ENCODE assay signal across 18 mouse cellular contexts in the genomic region with DNA sequence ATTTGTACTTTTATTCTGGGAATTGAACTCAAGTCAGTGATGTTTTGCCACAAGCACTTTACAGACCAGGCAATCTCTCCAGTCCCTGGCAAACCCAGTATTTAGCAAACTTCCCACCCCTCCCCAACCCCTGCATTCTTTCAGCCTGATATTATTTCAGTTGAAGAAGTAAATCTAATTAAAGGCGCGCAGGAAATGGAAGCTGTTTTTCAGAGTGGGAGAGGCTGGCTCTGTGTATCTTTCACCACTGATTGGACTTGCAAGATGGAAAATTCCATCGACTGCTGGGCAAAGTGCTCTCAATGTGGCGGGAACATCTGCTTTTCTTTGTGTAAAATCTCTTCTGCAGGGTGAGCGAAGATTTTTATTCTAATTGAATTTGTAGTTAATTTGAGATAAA.
DNase-seq lines count a peak whose midpoint lies in the region; ATAC-seq and TF ChIP-seq lines count a peak whose summit lies in the region.
"Had no signal": no experiment of that assay in that cellular context is flagged by ENCODE, and none has a peak within 500 bp of the region (broad histone marks: within the 10 kb centered on the region; RNA-seq: fewer than 3 reads in every experiment).

No protein-coding gene starts in this region.

- peak overlapping the region; percentile 21; the same call in 1 of the 2 replicates for H3K27ac ChIP-seq in heart, embryonic 12.5 days (ENCODE audit: poor library complexity, severe bottlenecking)
- peak overlapping the region; percentile 61; the same call in 1 of the 2 replicates for H3K27ac ChIP-seq in lung, embryonic 14.5 days (ENCODE audit: low read depth)
- H3K27ac ChIP-seq in kidney, embryonic 16.5 days (ENCODE audit: low read length) = peak overlapping the region; percentile 74
- H3K27ac ChIP-seq: forebrain, embryonic 13.5 days; limb, embryonic 15.5 days; midbrain, embryonic 13.5 days; neural tube, embryonic 13.5 days had no signal

- TF ChIP-seq CTCF in lung, embryonic 14.5 days (IDR thresholded peaks at IDR 0.05; ENCODE audit: low read depth) = no peak
- no peak for TF ChIP-seq CTCF in lung, adult 2 months (IDR thresholded peaks at IDR 0.05; ENCODE audit: insufficient read depth, low read length)

- no peak overlapping the region for H3K4me3 ChIP-seq in heart, embryonic 12.5 days
- H3K4me3 ChIP-seq in lung, embryonic 14.5 days (ENCODE audit: low read depth, low read length) = no peak overlapping the region
- no peak overlapping the region for H3K4me3 ChIP-seq in lung, adult 2 months (replicated peaks; ENCODE audit: extremely low read depth, low read depth, low read length)
- no peak overlapping the region for H3K4me3 ChIP-seq in kidney, embryonic 16.5 days (ENCODE audit: low read length)
- H3K4me3 ChIP-seq: forebrain, embryonic 13.5 days; limb, embryonic 15.5 days; midbrain, embryonic 13.5 days; neural tube, embryonic 13.5 days had no signal

- no peaks in the 10 kb centered on the region for H3K9me3 ChIP-seq in heart, embryonic 12.5 days (replicated peaks)
- no peaks in the 10 kb centered on the region for H3K9me3 ChIP-seq in lung, embryonic 14.5 days (ENCODE audit: low read depth, low read length)
- H3K9me3 ChIP-seq in kidney, embryonic 16.5 days (ENCODE audit: low read length) = no peaks in the 10 kb centered on the region
- H3K9me3 ChIP-seq: forebrain, embryonic 13.5 days; limb, embryonic 15.5 days; midbrain, embryonic 13.5 days; neural tube, embryonic 13.5 days had no signal

- ATAC-seq in heart, embryonic 12.5 days (ENCODE audit: insufficient number of reproducible peaks, low FRiP score) = peak; percentile 11; the same call in 1 of the 2 replicates
- no peak for ATAC-seq in lung, embryonic 14.5 days (ENCODE audit: insufficient read depth)
- ATAC-seq in kidney, embryonic 16.5 days (ENCODE audit: low FRiP score, low TSS enrichment) = peak; percentile 27; the same call in 1 of the 2 replicates
- ATAC-seq: forebrain, embryonic 13.5 days; hindbrain, embryonic 16.5 days; midbrain, embryonic 13.5 days had no signal

- no peak for DNase-seq in heart, postnatal 4 days
- peak; percentile 31 for DNase-seq in lung, embryonic 14.5 days
- DNase-seq in lung, adult 2 months = no peak
- DNase-seq in Muller cell, postnatal 12 days (ENCODE audit: inconsistent ontology term) = peak; percentile 7
- DNase-seq in spleen, postnatal 36 days (ENCODE audit: low spot score in 2 of 2) = no peak
- DNase-seq: adrenal gland, postnatal 36 days; cerebellum, adult 11-12 months; cerebellum, postnatal 25 days; gastrocnemius, postnatal 14 days; thymus, adult 2 months had no signal

- H3K4me2 ChIP-seq in heart, embryonic 12.5 days = no peak overlapping the region
- no peak overlapping the region for H3K4me2 ChIP-seq in lung, embryonic 14.5 days
- H3K4me2 ChIP-seq in kidney, embryonic 16.5 days (replicated peaks; ENCODE audit: low read depth, low read length) = no peak overlapping the region
- H3K4me2 ChIP-seq: forebrain, embryonic 13.5 days; limb, embryonic 15.5 days; midbrain, embryonic 13.5 days; neural tube, embryonic 13.5 days had no signal

- no peaks in the 10 kb centered on the region for H3K36me3 ChIP-seq in heart, embryonic 12.5 days
- no peaks in the 10 kb centered on the region for H3K36me3 ChIP-seq in lung, embryonic 14.5 days (ENCODE audit: insufficient read depth)
- H3K36me3 ChIP-seq in kidney, embryonic 16.5 days (ENCODE audit: insufficient read depth, low read length) = no peaks in the 10 kb centered on the region
- H3K36me3 ChIP-seq: limb, embryonic 15.5 days; midbrain, embryonic 13.5 days; neural tube, embryonic 13.5 days had no signal

- no peak for TF ChIP-seq POLR2A in lung, adult 2 months (IDR thresholded peaks at IDR 0.05; ENCODE audit: borderline replicate concordance, extremely low read depth, low read depth, low read length)

- H3K9ac ChIP-seq in heart, embryonic 12.5 days = no peak overlapping the region
- no peak overlapping the region for H3K9ac ChIP-seq in lung, embryonic 14.5 days
- no peak overlapping the region for H3K9ac ChIP-seq in kidney, embryonic 16.5 days (replicated peaks; ENCODE audit: low read length)
- H3K9ac ChIP-seq: forebrain, embryonic 13.5 days; limb, embryonic 15.5 days; midbrain, embryonic 13.5 days; neural tube, embryonic 13.5 days had no signal

- no peaks in the 10 kb centered on the region for H3K27me3 ChIP-seq in heart, embryonic 12.5 days (replicated peaks)
- no peaks in the 10 kb centered on the region for H3K27me3 ChIP-seq in lung, embryonic 14.5 days (ENCODE audit: insufficient read depth, low read length)
- no peaks in the 10 kb centered on the region for H3K27me3 ChIP-seq in kidney, embryonic 16.5 days (ENCODE audit: insufficient read depth, low read length)
- H3K27me3 ChIP-seq: CH12.LX; limb, embryonic 15.5 days; midbrain, embryonic 13.5 days; neural tube, embryonic 13.5 days had no signal

- 53% methylated on average over 5 of the region's 5 CpGs for WGBS in heart, embryonic 12.5 days
- 52% methylated on average over 5 of the region's 5 CpGs for WGBS in lung, embryonic 14.5 days
- WGBS in lung, adult 2 months = 53% methylated on average over 5 of the region's 5 CpGs
- WGBS in kidney, embryonic 16.5 days = 42% methylated on average over 5 of the region's 5 CpGs

- no peaks in the 10 kb centered on the region for H3K4me1 ChIP-seq in heart, embryonic 12.5 days (replicated peaks)
- no peaks in the 10 kb centered on the region for H3K4me1 ChIP-seq in lung, embryonic 14.5 days (ENCODE audit: insufficient read depth)
- H3K4me1 ChIP-seq in lung, adult 2 months (ENCODE audit: control insufficient read depth, insufficient read depth, low read length) = no peaks in the 10 kb centered on the region
- peaks cover 10% of the 10 kb centered on the region; the same call in 1 of the 2 replicates for H3K4me1 ChIP-seq in kidney, embryonic 16.5 days (ENCODE audit: insufficient read depth, low read length)
- H3K4me1 ChIP-seq: forebrain, embryonic 13.5 days; limb, embryonic 15.5 days; midbrain, embryonic 13.5 days; neural tube, embryonic 13.5 days had no signal

Comparison
In these comparisons a context has a peak if more than half of its experiments do, and no peak if none do; other contexts are left out.
1. DNase-seq: peak in lung, embryonic 14.5 days (single experiment) and Muller cell, postnatal 12 days (single experiment); none in heart, postnatal 4 days (single experiment), lung, adult 2 months (single experiment) and spleen, postnatal 36 days (0 of 2).
2. H3K27ac ChIP-seq: peak in every context shown above with its lines; median percentile 74 in kidney, embryonic 16.5 days; 61 in lung, embryonic 14.5 days; 21 in heart, embryonic 12.5 days.